Mouse (Mus musculus) common myeloid progenitor, adult 5-6 weeks (primary cell): Measurements from ENCODE around the gene Cd47. TPM values are rescaled to one million over a fixed set of nuclear protein-coding genes. Genes with fewer than 3 reads are reported as not detected.
A peak's percentile ranks its signal among the peaks of the same experiment; 100 is the strongest.

Experiments
- ATAC-seq: replicated peaks from 2 replicates; pipeline ENCODE4 v1.8.0; 2016; ENCODE audit warnings: low read depth, mild to moderate bottlenecking, moderate TSS enrichment, inconsistent platforms; ENCODE audit not compliant: poor library complexity, severe bottlenecking
- total RNA-seq: library from RNA; stranded (forward); fragments of 200-1000, 187-1606 nt; gene quantifications from 2 replicates; pipeline ENCODE4 v1.2.3, GENCODE M21; 2017

Gene Cd47
- total RNA-seq, 1 experiment from 2014 or later, result 237 TPM

- ATAC-seq, result no peak
Measured at GRCm38 (mm10) chr16:49939376-49939775, 139.0 kb downstream of the Cd47 start.

DNA sequence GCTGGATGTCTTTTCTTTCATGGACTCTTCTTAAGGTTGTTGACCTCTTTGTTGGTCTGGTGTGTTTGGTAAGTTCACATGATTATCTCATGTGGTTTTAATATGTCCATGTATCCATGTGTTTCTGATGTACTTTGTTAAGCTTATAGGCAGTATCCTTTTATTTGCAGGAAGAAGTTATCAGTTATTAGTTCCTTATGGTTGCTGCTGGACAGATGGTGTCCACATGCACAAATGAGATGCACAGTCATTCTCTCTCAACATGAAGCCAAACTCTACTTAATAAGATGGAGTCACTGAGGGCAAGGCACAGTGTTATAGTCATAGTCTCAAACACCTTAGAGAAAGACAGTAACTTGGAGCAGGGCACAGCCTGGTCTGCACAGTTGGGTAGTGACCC, 140.1 kb downstream of the Cd47 start:
- ATAC-seq, result no peak

DNA sequence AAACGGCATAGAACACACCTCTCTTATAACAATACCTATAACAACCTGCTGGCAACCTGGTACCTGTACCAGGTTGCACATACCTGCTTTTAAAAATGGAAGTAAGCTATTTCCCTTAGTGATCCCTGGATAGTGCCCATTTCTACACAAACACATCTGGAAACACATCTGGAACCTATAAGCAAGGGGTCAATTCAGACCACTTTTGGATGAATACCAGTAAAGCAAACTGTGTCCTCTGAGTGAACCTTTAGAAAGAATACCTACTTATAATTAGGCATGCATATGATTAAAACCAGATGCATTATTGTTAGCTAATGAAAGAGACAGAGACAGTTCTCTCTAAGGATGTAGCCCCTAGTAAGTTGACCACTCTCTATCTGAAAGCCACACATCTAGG, 140.7 kb downstream of the Cd47 start:
- ATAC-seq, result no peak

- ATAC-seq, result peak; percentile 52
Measured at GRCm38 (mm10) chr16:49943726-49944125, 143.4 kb downstream of the Cd47 start.

DNA sequence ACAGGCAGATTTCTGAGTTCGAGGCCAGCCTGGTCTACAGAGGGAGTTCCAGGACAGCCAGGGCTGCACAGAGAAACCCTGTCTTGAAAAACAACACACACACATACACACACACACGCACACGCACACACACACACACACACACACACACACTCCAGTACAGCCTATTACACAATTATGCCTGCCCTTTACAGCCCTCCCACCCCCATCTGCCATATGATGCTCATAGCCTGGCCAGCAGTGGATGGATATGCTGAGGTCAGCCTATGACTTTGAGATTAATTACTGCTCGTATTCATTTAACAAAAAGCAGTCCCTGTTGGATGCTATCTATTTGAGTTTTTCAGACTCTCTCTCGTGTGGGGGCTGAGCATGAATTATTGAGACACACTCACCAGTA, 144.8 kb downstream of the Cd47 start:
- ATAC-seq, result no peak

DNA sequence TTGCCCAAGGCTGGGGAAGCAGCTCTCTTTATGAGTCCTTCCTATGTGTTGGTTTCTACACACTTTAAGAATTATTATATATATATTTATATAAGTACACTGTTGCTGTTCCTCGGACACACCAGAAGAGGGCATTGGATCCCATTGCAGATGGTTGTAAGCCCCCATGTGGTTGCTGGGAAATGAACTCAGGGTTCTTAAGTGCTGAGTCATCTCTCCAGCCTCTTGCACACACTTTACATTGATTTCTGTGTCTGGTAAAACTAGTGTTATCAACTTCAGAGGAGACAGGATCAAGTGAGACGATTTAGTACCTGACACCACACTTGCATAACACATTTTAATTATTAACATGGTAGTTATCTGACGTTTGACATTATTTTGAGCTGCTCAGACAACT, 146.7 kb downstream of the Cd47 start:
- no peak for ATAC-seq

GRCm38 (mm10) chr16:49947610-49948009, 147.3 kb downstream of the Cd47 start:
- no peak for ATAC-seq

DNA sequence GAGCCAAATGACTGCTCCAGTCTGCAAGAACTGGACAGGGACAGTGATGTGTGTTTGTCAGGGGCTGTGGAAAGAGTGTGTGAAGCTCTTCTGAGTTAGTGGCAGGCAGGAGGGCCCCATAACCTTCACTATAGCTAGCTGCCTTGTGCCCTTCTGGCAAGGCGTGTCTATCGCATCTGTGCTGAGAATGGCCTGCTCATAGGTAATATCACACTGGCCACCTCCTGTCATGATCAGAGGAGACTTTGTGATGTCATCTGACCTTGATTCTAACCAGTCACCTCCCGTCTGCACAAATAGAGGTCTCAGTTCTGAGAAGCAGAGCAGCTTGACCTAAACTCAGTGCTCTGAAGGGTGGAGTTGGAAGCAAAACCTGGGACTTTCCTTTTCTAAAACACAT, 148.0 kb downstream of the Cd47 start:
- no peak for ATAC-seq

DNA sequence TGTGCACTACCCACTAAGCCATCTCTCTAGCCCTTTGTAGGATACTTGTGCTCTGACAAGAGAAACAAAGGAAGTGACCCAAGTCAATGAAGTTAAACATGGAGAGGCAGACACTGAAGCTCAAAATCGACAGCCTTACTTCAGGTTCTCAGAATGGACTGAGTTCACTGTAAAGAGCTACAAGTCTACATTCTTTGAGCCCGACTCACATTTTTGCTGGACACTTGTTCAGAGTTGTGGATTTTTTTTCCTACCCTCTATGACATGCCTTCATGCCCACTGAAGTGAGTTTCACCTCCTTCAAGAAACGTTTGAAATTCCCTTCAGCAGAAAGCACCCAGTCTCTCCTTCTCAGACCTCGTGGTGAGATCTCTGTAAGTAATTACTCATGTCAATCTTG, 148.9 kb downstream of the Cd47 start:
- ATAC-seq, result no peak

GRCm38 (mm10) chr16:49950340-49950739, 150.0 kb downstream of the Cd47 start:
- ATAC-seq, result no peak

DNA sequence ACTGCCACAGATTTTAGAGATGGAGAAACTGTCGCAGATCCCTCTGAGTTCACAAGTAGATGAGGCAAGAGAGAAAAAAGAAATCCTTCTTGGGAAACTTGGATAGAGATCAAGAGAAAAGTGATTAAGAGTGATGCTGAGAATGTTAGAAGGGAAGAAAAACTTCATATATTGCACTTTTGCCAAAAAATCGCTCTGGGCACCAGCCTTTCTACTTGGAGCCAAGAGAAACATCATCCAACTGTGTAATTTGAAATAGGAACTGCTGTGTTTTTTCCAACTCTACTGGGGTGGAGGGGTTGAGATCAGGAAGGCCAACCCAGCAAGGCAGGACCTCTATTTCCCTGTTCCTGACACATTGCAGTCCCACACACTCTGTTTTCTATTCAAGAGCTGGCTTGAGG, 151.0 kb downstream of the Cd47 start:
- ATAC-seq, result no peak

- ATAC-seq, result peak; percentile 89
Measured at GRCm38 (mm10) chr16:49951925-49952523, 151.7 kb downstream of the Cd47 start.

DNA sequence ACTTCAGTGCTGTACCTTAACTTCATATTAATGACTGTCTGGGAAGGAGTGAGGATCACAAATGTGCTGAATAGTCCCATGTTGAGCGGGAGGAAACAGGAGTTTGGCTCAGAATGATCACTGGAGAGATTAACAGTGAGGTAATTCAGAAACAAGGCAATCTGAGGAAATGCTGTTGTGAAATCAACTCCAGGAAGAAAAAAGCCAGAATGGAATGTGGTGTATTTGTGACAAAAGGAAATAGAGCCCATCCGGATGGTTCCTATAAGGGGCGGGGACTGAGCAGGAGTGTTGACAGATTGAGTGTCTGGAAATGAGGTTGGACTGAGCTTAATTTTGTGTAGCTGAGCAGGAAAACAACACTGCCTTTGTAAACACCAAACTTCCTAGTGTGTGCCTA, 153.5 kb downstream of the Cd47 start:
- peak; percentile 30; the same call in 1 of the 2 replicates for ATAC-seq

DNA sequence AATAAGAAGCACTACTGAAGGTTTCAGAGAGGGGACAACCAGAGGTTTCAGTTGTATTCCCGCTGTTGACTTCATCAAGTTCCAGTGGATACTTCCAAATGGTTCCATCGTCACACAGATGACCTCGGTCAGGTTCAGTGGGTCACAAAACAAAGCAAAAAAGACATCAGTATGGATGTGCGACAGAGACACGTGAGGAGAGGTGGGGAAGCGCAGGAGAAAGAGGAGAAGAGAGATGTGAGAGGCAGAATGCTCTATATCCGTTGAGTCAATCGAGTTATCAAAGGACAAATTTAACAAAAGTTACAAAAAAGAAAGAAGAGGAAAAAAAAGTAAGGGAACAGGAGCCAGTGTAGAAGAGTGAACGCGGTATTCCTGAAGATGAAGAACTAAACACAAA, 154.6 kb downstream of the Cd47 start:
- ATAC-seq, result no peak

DNA sequence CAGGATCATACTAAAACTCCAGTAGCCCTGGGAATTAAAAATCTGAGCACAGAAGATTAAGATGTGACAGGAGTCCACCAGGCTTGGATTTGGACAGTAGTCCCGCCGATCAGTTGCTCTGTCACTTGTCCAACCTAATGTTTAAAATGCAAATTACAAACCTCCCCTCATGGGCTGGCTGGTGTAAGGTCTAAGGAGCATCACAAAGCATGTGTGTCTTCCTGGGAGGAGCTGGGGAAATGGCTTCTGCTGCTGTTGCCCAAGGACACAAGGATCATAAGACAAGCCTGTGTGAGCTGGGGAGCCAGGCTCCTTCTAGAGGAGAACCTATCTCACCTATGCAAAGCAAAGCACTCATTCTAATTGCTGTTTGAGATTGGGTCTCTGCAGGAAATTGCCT, 155.0 kb downstream of the Cd47 start:
- no peak for ATAC-seq

- ATAC-seq, result no peak
Measured at GRCm38 (mm10) chr16:49955952-49956351, 155.6 kb downstream of the Cd47 start.

- ATAC-seq, result no peak
Measured at GRCm38 (mm10) chr16:49956531-49957302, 156.4 kb downstream of the Cd47 start.

- ATAC-seq, result no peak
Measured at GRCm38 (mm10) chr16:49958900-49959436, 158.6 kb downstream of the Cd47 start.

DNA sequence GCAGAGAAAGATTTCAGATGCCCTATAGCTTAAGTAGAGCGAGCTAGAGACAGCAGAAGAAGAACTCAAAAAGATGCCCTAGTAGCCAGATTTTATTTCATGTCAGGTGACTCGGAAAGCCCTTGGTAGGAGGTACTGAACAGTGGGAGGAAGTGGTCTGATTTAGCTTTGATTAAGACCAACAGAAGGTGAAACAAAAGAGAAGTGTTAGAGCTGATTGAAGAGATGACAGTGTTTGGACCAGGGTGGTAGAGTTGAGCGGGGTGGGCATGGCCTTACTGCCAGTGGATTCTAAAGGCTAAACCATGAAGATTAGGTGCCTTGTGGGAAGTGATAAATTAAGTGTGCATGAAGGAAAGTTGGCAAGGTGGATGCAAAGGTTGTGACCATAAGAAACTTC, 162.0 kb downstream of the Cd47 start:
- peak; percentile 40 for ATAC-seq

DNA sequence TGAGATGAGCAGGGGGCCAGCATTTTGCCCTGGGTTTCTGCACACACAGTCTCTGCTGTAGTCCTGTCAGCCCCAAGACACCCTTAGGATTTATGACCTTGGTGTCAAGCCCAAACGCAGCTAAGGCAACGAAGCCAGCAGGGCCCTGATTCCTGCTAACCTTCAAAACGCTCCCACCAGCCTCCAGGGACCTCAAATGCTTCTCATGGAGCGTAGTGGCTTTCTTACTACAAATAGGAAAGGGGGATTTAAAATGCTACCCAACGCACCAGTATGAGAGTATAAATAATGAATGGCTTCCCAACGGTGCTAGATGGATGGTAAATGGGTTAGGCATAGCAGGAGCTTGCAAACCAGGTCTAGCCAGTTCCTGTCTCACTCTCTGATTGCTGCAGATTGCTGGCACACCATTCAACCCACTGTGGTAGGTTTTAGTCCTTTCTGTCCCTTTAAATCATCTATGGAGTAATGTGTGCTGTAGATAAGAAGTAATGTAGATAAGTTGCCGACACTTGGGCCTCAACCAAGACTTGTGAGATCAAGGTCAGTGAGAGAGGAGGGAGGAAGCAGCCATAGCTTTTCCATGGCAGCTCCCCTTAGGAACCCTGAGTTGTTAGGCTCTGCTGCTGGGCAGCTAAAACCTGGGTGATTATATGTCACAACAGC, 164.1 kb downstream of the Cd47 start:
- ATAC-seq, result 0 out of 2 replicates have a peak, but pooled peaks have one; percentile 17
